12 mouse cellular contexts compared by ENCODE assay signal in the genomic region with DNA sequence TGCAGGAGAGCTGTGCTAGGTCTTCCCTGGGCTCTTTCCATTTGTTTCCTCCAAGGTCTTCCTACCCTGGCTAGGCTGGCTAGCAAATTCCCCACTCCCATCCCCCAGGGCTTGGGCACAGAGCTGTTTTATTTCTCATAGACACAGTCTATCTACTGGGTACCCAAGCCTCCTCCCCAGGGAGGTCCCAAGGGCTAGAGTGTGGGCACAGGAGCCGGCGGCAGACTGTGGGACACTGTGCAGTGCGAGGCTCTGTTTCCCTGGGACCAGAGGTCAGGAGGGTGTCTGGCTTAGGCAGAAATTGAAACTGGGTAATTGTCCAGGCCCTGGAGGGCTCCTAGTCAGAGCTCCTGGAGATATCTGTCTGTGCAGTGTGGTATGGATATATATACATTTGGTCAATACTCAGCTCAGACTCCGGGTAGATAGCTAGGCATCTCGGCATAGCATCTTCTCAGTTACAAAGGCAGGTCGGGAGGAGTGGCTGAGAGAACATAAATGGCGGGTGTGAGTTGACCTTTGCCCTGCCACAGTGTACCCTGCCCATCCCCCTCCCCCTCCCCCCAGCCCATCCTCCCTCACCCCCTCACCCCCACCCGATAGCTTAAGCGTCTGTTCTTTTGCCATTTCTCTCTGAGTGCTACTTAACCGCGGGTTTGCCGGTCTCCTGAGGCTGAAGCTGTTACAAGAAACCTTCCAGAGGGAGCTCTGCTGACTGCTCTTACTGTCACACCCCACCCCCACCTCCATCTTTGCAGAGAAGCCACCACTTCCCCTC. TPM values are rescaled to one million over a fixed set of nuclear protein-coding genes. Genes with fewer than 3 reads are reported as not detected.
DNase-seq lines count a peak whose midpoint lies in the region; ATAC-seq and TF ChIP-seq lines count a peak whose summit lies in the region.
"Had no signal": no experiment of that assay in that cellular context is flagged by ENCODE, and none has a peak within 500 bp of the region (broad histone marks: within the 10 kb centered on the region; RNA-seq: fewer than 3 reads in every experiment).

No protein-coding gene starts in this region.

- peak overlapping the region; percentile 80 for H3K27ac ChIP-seq in hindbrain, embryonic 10.5 days
- no peak overlapping the region for H3K27ac ChIP-seq in hindbrain, embryonic 14.5 days
- no peak overlapping the region for H3K27ac ChIP-seq in hindbrain, embryonic 11.5 days (ENCODE audit: low read depth, low read length)
- H3K27ac ChIP-seq in cerebellum, adult 2 months (ENCODE audit: insufficient read depth, low read length): no peak overlapping the region

- no peak for ATAC-seq in hindbrain, embryonic 14.5 days (ENCODE audit: low FRiP score)
- peak; percentile 72 for ATAC-seq in common myeloid progenitor, adult 5-6 weeks (replicated peaks; ENCODE audit: low read depth, poor library complexity, severe bottlenecking)
- peak; percentile 36; the same call in 1 of the 2 replicates for ATAC-seq in hindbrain, embryonic 11.5 days (ENCODE audit: low FRiP score)

- TF ChIP-seq CTCF in cerebellum, adult 2 months (IDR thresholded peaks at IDR 0.05; ENCODE audit: borderline replicate concordance, insufficient read depth, low read depth, low read length): no peak

- H3K36me3 ChIP-seq in hindbrain, embryonic 10.5 days: no peaks in the 10 kb centered on the region
- no peaks in the 10 kb centered on the region for H3K36me3 ChIP-seq in hindbrain, embryonic 14.5 days (replicated peaks; ENCODE audit: control insufficient read depth, insufficient read depth)
- H3K36me3 ChIP-seq in hindbrain, embryonic 11.5 days (ENCODE audit: control insufficient read depth, insufficient read depth, low read length): no peaks in the 10 kb centered on the region
- no peaks in the 10 kb centered on the region for H3K36me3 ChIP-seq in myocyte (ENCODE audit: control insufficient read depth, insufficient read depth)

- no peaks in the 10 kb centered on the region for H3K79me2 ChIP-seq in myocyte (ENCODE audit: control insufficient read depth, insufficient read depth)

- no peak overlapping the region for H3K4me2 ChIP-seq in hindbrain, embryonic 14.5 days (replicated peaks)
- no peak overlapping the region for H3K4me2 ChIP-seq in hindbrain, embryonic 11.5 days (replicated peaks; ENCODE audit: low read depth, low read length)
- peak overlapping the region; percentile 15 for H3K4me2 ChIP-seq in myocyte (ENCODE audit: low read depth)

- no peaks in the 10 kb centered on the region for H3K9me3 ChIP-seq in hindbrain, embryonic 10.5 days
- no peaks in the 10 kb centered on the region for H3K9me3 ChIP-seq in hindbrain, embryonic 14.5 days (ENCODE audit: control insufficient read depth, low read length)
- no peaks in the 10 kb centered on the region for H3K9me3 ChIP-seq in hindbrain, embryonic 11.5 days (ENCODE audit: control insufficient read depth, low read length)

- no peaks in the 10 kb centered on the region for H3K27me3 ChIP-seq in hindbrain, embryonic 10.5 days (ENCODE audit: insufficient read depth, poor library complexity, severe bottlenecking)
- H3K27me3 ChIP-seq in hindbrain, embryonic 14.5 days (ENCODE audit: control insufficient read depth, insufficient read depth, low read length): no peaks in the 10 kb centered on the region
- H3K27me3 ChIP-seq in hindbrain, embryonic 11.5 days (ENCODE audit: control insufficient read depth, insufficient read depth, low read length): no peaks in the 10 kb centered on the region
- H3K27me3 ChIP-seq in myocyte (ENCODE audit: control insufficient read depth, insufficient read depth, insufficient read length): no peaks in the 10 kb centered on the region
- no peaks in the 10 kb centered on the region for H3K27me3 ChIP-seq in cerebellum, adult 2 months (ENCODE audit: control insufficient read depth, insufficient read depth, low read length)

- no peak overlapping the region for H3K9ac ChIP-seq in hindbrain, embryonic 14.5 days
- 0 out of 2 replicates have a peak overlapping the region, but pooled peaks have one; percentile 23 for H3K9ac ChIP-seq in hindbrain, embryonic 11.5 days (ENCODE audit: low read depth, low read length)

- H3ac ChIP-seq in myocyte (ENCODE audit: control insufficient read depth, insufficient read length): no peak overlapping the region

- 15% methylated on average over 12 of the region's 12 CpGs for WGBS in hindbrain, embryonic 10.5 days
- 13% methylated on average over 12 of the region's 12 CpGs for WGBS in hindbrain, embryonic 14.5 days
- 14% methylated on average over 12 of the region's 12 CpGs for WGBS in hindbrain, embryonic 11.5 days
- 37% methylated on average over 12 of the region's 12 CpGs for WGBS in cerebellum, adult 2 months

- no peak for TF ChIP-seq POLR2A in myocyte (IDR thresholded peaks at IDR 0.05; ENCODE audit: insufficient read length, low read depth)
- no peak for TF ChIP-seq POLR2A in cerebellum, adult 2 months (IDR thresholded peaks at IDR 0.05; ENCODE audit: borderline replicate concordance, insufficient read depth, low read length)

- peaks cover 21% of the 10 kb centered on the region for H3K4me1 ChIP-seq in hindbrain, embryonic 10.5 days (replicated peaks)
- H3K4me1 ChIP-seq in hindbrain, embryonic 14.5 days (replicated peaks; ENCODE audit: control insufficient read depth, insufficient read depth, low read length): peaks cover 8% of the 10 kb centered on the region
- no peaks in the 10 kb centered on the region for H3K4me1 ChIP-seq in hindbrain, embryonic 11.5 days (replicated peaks; ENCODE audit: control insufficient read depth, insufficient read depth, low read length)
- H3K4me1 ChIP-seq in cerebellum, adult 2 months (ENCODE audit: control insufficient read depth, insufficient read depth, low read length): no peaks in the 10 kb centered on the region

- H3K4me3 ChIP-seq in hindbrain, embryonic 10.5 days: no peak overlapping the region
- H3K4me3 ChIP-seq in hindbrain, embryonic 14.5 days (replicated peaks; ENCODE audit: low read length): no peak overlapping the region
- H3K4me3 ChIP-seq in hindbrain, embryonic 11.5 days (ENCODE audit: low read depth, low read length): no peak overlapping the region
- no peak overlapping the region for H3K4me3 ChIP-seq in myocyte
- H3K4me3 ChIP-seq in cerebellum, adult 2 months (replicated peaks; ENCODE audit: insufficient read depth, low read depth, low read length): no peak overlapping the region

- peak; percentile 47 for DNase-seq in hindbrain, embryonic 10.5 days (ENCODE audit: low spot score)
- DNase-seq in hindbrain, embryonic 14.5 days (ENCODE audit: low spot score): no peak
- DNase-seq in hindbrain, embryonic 11.5 days (ENCODE audit: low spot score): peak; percentile 19
- DNase-seq in testis, postnatal 14 days (ENCODE audit: low spot score): no peak
- DNase-seq in cerebellum, adult 2 months: no peak
- DNase-seq in ovary, postnatal 14 days (ENCODE audit: low spot score): no peak
- DNase-seq: cerebellum, adult 9-10 months; kidney, adult 8-10 months had no signal

TF ChIP-seq in myocyte, 11 proteins besides CTCF, POLR2A, EP300 and RAD21:
- TF ChIP-seq CEBPB (IDR thresholded peaks at IDR 0.05; ENCODE audit: insufficient read depth, poor library complexity, severe bottlenecking) (no peak), USF1 (IDR thresholded peaks at IDR 0.05; ENCODE audit: low read depth) (no peak), SRF (IDR thresholded peaks at IDR 0.05; ENCODE audit: control insufficient read depth, insufficient read length, low read depth) (no peak), MAX (IDR thresholded peaks at IDR 0.05; ENCODE audit: low read depth) (no peak), TCF12 (IDR thresholded peaks at IDR 0.05; ENCODE audit: insufficient read depth, poor library complexity, severe bottlenecking) (no peak)

RNA-seq across cellular contexts. Expression of gene Accsl, which starts 4.7 kb away (rescaled TPM):
- polyA plus RNA-seq in hindbrain, embryonic 10.5 days (2016; fragmentation: Nextera tagmentation; extraction: Ambion mirVana): not detected in 2 replicates
- polyA plus RNA-seq in hindbrain, embryonic 14.5 days (2014; fragmentation: Nextera tagmentation; extraction: Ambion mirVana): 0.08 and 0.38 TPM in 2 replicates
- not detected in 2 replicates for total RNA-seq in common myeloid progenitor, adult 5-6 weeks (2017)
- polyA plus RNA-seq in hindbrain, embryonic 11.5 days (2014; fragmentation: Nextera tagmentation; extraction: Ambion mirVana): 0.69 TPM in 1 of 2 replicates, not detected in the other
- polyA plus RNA-seq in myocyte (2012; fragmentation: generic; extraction: Trizol): 0.06 TPM
- 0.72 and 1.1 TPM in 2 replicates for polyA plus RNA-seq in cerebellum, adult 2 months (2012; rRNA removed)
- total RNA-seq: gastrocnemius, adult 8-10 months; left cerebral cortex, postnatal 25 days had no signal

RNA-seq across cellular contexts. Expression of gene Accs, which starts 23.9 kb away (rescaled TPM):
- polyA plus RNA-seq in hindbrain, embryonic 10.5 days (2016; fragmentation: Nextera tagmentation; extraction: Ambion mirVana): 8.3 and 9.3 TPM in 2 replicates
- polyA plus RNA-seq in hindbrain, embryonic 14.5 days (2014; fragmentation: Nextera tagmentation; extraction: Ambion mirVana): 4.8 and 6.7 TPM in 2 replicates
- total RNA-seq in common myeloid progenitor, adult 5-6 weeks (2017): 9.6 and 18.5 TPM in 2 replicates
- 7.4 and 7.5 TPM in 2 replicates for polyA plus RNA-seq in hindbrain, embryonic 11.5 days (2014; fragmentation: Nextera tagmentation; extraction: Ambion mirVana)
- polyA plus RNA-seq in myocyte (2012; fragmentation: generic; extraction: Trizol): 4.2 TPM
- 10.6 and 12.8 TPM in 2 replicates for polyA plus RNA-seq in cerebellum, adult 2 months (2012; rRNA removed)

RNA-seq across cellular contexts. Expression of gene Ext2, which starts 51.3 kb away (rescaled TPM):
- polyA plus RNA-seq in hindbrain, embryonic 10.5 days (2016; fragmentation: Nextera tagmentation; extraction: Ambion mirVana): 69.5 and 77.1 TPM in 2 replicates
- 71.3 and 77.7 TPM in 2 replicates for polyA plus RNA-seq in hindbrain, embryonic 14.5 days (2014; fragmentation: Nextera tagmentation; extraction: Ambion mirVana)
- 25.9 and 28.7 TPM in 2 replicates for total RNA-seq in common myeloid progenitor, adult 5-6 weeks (2017)
- polyA plus RNA-seq in hindbrain, embryonic 11.5 days (2014; fragmentation: Nextera tagmentation; extraction: Ambion mirVana): 54.4 and 68.6 TPM in 2 replicates
- 78.9 TPM for polyA plus RNA-seq in myocyte (2012; fragmentation: generic; extraction: Trizol)
- 40.1 and 42.3 TPM in 2 replicates for polyA plus RNA-seq in cerebellum, adult 2 months (2012; rRNA removed)

Comparison
In these comparisons a context has a peak if more than half of its experiments do, and no peak if none do; other contexts are left out.
1. DNase-seq: peak in hindbrain, embryonic 10.5 days (single experiment) and hindbrain, embryonic 11.5 days (single experiment); none in hindbrain, embryonic 14.5 days (single experiment), testis, postnatal 14 days (single experiment), cerebellum, adult 2 months (0 of 2) and ovary, postnatal 14 days (single experiment).